Mouse (Mus musculus) heart, embryonic 14.5 days (tissue): ENCODE measurements around the gene Spo11. TPM values are rescaled to one million over a fixed set of nuclear protein-coding genes. Genes with fewer than 3 reads are reported as not detected.
A peak's percentile ranks its signal among the peaks of the same experiment; 100 is the strongest.

ENCODE experiments used
- ATAC-seq: fragments of 200-750 bp; cut with Nextera tagmentation; 2 replicates; pipeline ENCODE4 v1.8.0; 2017; ENCODE audit warnings: low read depth, moderate TSS enrichment; ENCODE audit not compliant: insufficient number of reproducible peaks, insufficient read depth, low FRiP score
- H3K27ac ChIP-seq, 2 experiments: fragments of 200-500 bp in 1 of 2; fragments of 300-500 bp in 1 of 2; sonication (generic) in 1 of 2; replicated peaks in 1 of 2; 2 replicates each; pipeline ENCODE4 v1.5.1; 2012 to 2014; ENCODE audit warnings: low read depth in 2 of 2, low read length in 2 of 2, control low read depth in 1 of 2, mild to moderate bottlenecking in 1 of 2, mixed read lengths in 1 of 2; ENCODE audit not compliant: control insufficient read depth in 1 of 2, insufficient read depth in 1 of 2
- H3K27me3 ChIP-seq: fragments of 300-500 bp; sonication (generic); 2 replicates; pipeline ENCODE4 v1.6.1; 2014; ENCODE audit warnings: mild to moderate bottlenecking, low read length, control low read depth; ENCODE audit not compliant: control insufficient read depth, insufficient read depth
- H3K36me3 ChIP-seq: fragments of 300-500 bp; sonication (generic); 2 replicates; pipeline ENCODE4 v1.6.1; 2014; ENCODE audit warnings: mild to moderate bottlenecking, control low read depth, low read length, mixed read lengths; ENCODE audit not compliant: control insufficient read depth, insufficient read depth
- H3K4me1 ChIP-seq, 2 experiments: fragments of 200-500 bp in 1 of 2; fragments of 300-500 bp in 1 of 2; sonication (generic) in 1 of 2; 2 replicates each; pipeline ENCODE4 v1.6.1; 2012 to 2014; ENCODE audit warnings: low read length in 2 of 2, control low read depth in 1 of 2, mixed read lengths in 1 of 2; ENCODE audit not compliant: control insufficient read depth in 2 of 2, insufficient read depth in 2 of 2
- H3K4me2 ChIP-seq: fragments of 300-500 bp; sonication (generic); 2 replicates; pipeline ENCODE4 v1.6.1; 2014; ENCODE audit warnings: mild to moderate bottlenecking, low read length
- H3K4me3 ChIP-seq, 2 experiments: fragments of 200-500 bp in 1 of 2; fragments of 300-500 bp in 1 of 2; sonication (generic) in 1 of 2; 2 replicates each; pipeline ENCODE4 v1.5.1; 2012 to 2014; ENCODE audit warnings: low read length in 2 of 2, mild to moderate bottlenecking in 2 of 2, control low read depth in 1 of 2, low read depth in 1 of 2, moderate library complexity in 1 of 2; ENCODE audit not compliant: control insufficient read depth in 1 of 2, insufficient read depth in 1 of 2
- H3K9ac ChIP-seq: fragments of 300-500 bp; sonication (generic); 2 replicates; pipeline ENCODE4 v1.6.1; 2014; ENCODE audit warnings: mild to moderate bottlenecking, low read length
- H3K9me3 ChIP-seq: fragments of 300-500 bp; sonication (generic); 2 replicates; pipeline ENCODE4 v1.6.1; 2016; ENCODE audit warnings: low read length, control low read depth; ENCODE audit not compliant: control insufficient read depth
- WGBS: fragments of 180-500 bp; shearing (Covaris S2); extraction: QIAGEN DNeasy Blood & Tissue Kit; methylation state at CpG from one replicate; pipeline ENCODE4 v1.1.7; 2014; 5-methylcytosine and 5-hydroxymethylcytosine counted together
- polyA plus RNA-seq: library from polyadenylated mRNA; unstranded; fragments of >200 nt; fragmentation: Nextera tagmentation; extraction: Ambion mirVana; gene quantifications from 2 replicates; pipeline ENCODE4 v1.2.1, GENCODE M21; 2014

The Spo11 gene
- polyA plus RNA-seq, 1 experiment from 2014 or later: not detected

GRCm38 (mm10) chr2:173035653-173036052 lies 58.2 kb downstream of the Spo11 start:
- no peak overlapping the region for H3K4me3 ChIP-seq
- no peak overlapping the region for H3K9ac ChIP-seq
- H3K36me3 ChIP-seq: peaks cover 55% of the 10 kb centered on the region
- ATAC-seq: no peak
- no peak overlapping the region for H3K27ac ChIP-seq
- no peaks in the 10 kb centered on the region for H3K27me3 ChIP-seq
- 89% methylated on average over 5 of the region's 5 CpGs for WGBS
- peaks cover 6 to 31% of the 10 kb centered on the region in 2 experiments; a peak in 3 of 4 replicates for H3K4me1 ChIP-seq
- H3K9me3 ChIP-seq: no peaks in the 10 kb centered on the region
- H3K4me2 ChIP-seq: no peak overlapping the region

- no peaks in the 10 kb centered on the region for H3K9me3 ChIP-seq
- 85% methylated on average over 5 of the region's 5 CpGs for WGBS
- H3K4me3 ChIP-seq: no peak overlapping the region
- no peak for ATAC-seq
- H3K27ac ChIP-seq: no peak overlapping the region
- peaks cover 51% of the 10 kb centered on the region for H3K36me3 ChIP-seq
- H3K9ac ChIP-seq: no peak overlapping the region
- peaks cover 6 to 27% of the 10 kb centered on the region in 2 experiments; a peak in 3 of 4 replicates for H3K4me1 ChIP-seq
- H3K4me2 ChIP-seq: no peak overlapping the region
- no peaks in the 10 kb centered on the region for H3K27me3 ChIP-seq
These were observed 58.6 kb downstream of the Spo11 start for GRCm38 (mm10) chr2:173036055-173036454.

- no peak for ATAC-seq
These were observed 59.1 kb downstream of the Spo11 start for GRCm38 (mm10) chr2:173036611-173037010.

GRCm38 (mm10) chr2:173037347-173037746 lies 59.8 kb downstream of the Spo11 start:
- Histone ChIP-seq H3K4me3 (no peak overlapping the region), H3K27me3 (no peaks in the 10 kb centered on the region), H3K4me1 (peaks cover 8 to 28% of the 10 kb centered on the region in 2 experiments; a peak in 3 of 4 replicates), H3K9ac (no peak overlapping the region), H3K27ac (no peak overlapping the region), H3K9me3 (no peaks in the 10 kb centered on the region), H3K4me2 (no peak overlapping the region), H3K36me3 (peaks cover 39% of the 10 kb centered on the region)
- no peak for ATAC-seq
- 76% methylated on average over 5 of the region's 5 CpGs for WGBS

More at GRCm38 (mm10) chr2:173036611-173037010, 59.1 kb downstream of the Spo11 start:
- no peaks in the 10 kb centered on the region for H3K9me3 ChIP-seq
- H3K27me3 ChIP-seq: no peaks in the 10 kb centered on the region
- peaks cover 46% of the 10 kb centered on the region for H3K36me3 ChIP-seq
- H3K27ac ChIP-seq: no peak overlapping the region
- WGBS: 72% methylated on average over 4 of the region's 4 CpGs
- no peak overlapping the region for H3K9ac ChIP-seq
- peaks cover 6 to 26% of the 10 kb centered on the region in 2 experiments; a peak in 3 of 4 replicates for H3K4me1 ChIP-seq
- no peak overlapping the region for H3K4me3 ChIP-seq
- H3K4me2 ChIP-seq: no peak overlapping the region

- Histone ChIP-seq H3K27me3 (no peaks in the 10 kb centered on the region), H3K9ac (no peak overlapping the region), H3K4me1 (peaks cover 8 to 35% of the 10 kb centered on the region in 2 experiments; a peak in 3 of 4 replicates), H3K9me3 (no peaks in the 10 kb centered on the region), H3K4me2 (no peak overlapping the region; the same call in 1 of the 2 replicates), H3K4me3 (no peak overlapping the region), H3K36me3 (peaks cover 32% of the 10 kb centered on the region), H3K27ac (no peak overlapping the region)
- WGBS: 47% methylated on average over 7 of the region's 7 CpGs
- ATAC-seq: peak; percentile 17; the same call in 1 of the 2 replicates
These were observed 60.5 kb downstream of the Spo11 start for GRCm38 (mm10) chr2:173037827-173038607.

GRCm38 (mm10) chr2:173039041-173039440 lies 61.5 kb downstream of the Spo11 start:
- H3K36me3 ChIP-seq: peaks cover 22% of the 10 kb centered on the region
- no peak overlapping the region for H3K9ac ChIP-seq
- no peak for ATAC-seq
- no peaks in the 10 kb centered on the region for H3K9me3 ChIP-seq
- WGBS: 87% methylated on average over 4 of the region's 4 CpGs
- peaks cover 16 to 37% of the 10 kb centered on the region in 2 experiments for H3K4me1 ChIP-seq
- H3K4me3 ChIP-seq: no peak overlapping the region
- no peak overlapping the region for H3K27ac ChIP-seq
- H3K27me3 ChIP-seq: no peaks in the 10 kb centered on the region
- no peak overlapping the region for H3K4me2 ChIP-seq

- Histone ChIP-seq H3K4me3 (no peak overlapping the region), H3K4me2 (no peak overlapping the region), H3K9me3 (no peaks in the 10 kb centered on the region), H3K9ac (no peak overlapping the region), H3K27me3 (no peaks in the 10 kb centered on the region), H3K36me3 (peaks cover 4% of the 10 kb centered on the region), H3K4me1 (peaks cover 22 to 35% of the 10 kb centered on the region in 2 experiments), H3K27ac (no peak overlapping the region)
- ATAC-seq: no peak
- 89% methylated on average over 3 of the region's 3 CpGs for WGBS
These were observed 63.3 kb downstream of the Spo11 start for GRCm38 (mm10) chr2:173040803-173041202.
